Mouse (Mus musculus) gastrocnemius, postnatal 36 days (tissue): ENCODE measurements at regions not wholly inside any gene's neighbourhood (a gene's known extent, or its start where the extent isn't known, plus 50 kb on each side); places are given as distances from the start of the nearest gene placed in this dataset.

Experiments used
- microRNA-seq, 2 experiments: library from miRNA; unstranded; fragments of <30 nt; microRNA quantifications; one replicate each; pipeline ENCODE4 v1.2.0; 2021

Small RNA genes lying in the stretch of these regions (microRNA-seq; reads per million reads assigned to microRNA genes)
- gene Gm27883 = 0 reads per million in 2 experiments
